Mouse (Mus musculus) layer of hippocampus, adult 9-11 months (tissue): ENCODE data around the gene Rufy3.

Experiments
- DNase-seq: peaks from one replicate; pipeline ENCODE4 v3.0.0; 2022

Rufy3 gene

DNA sequence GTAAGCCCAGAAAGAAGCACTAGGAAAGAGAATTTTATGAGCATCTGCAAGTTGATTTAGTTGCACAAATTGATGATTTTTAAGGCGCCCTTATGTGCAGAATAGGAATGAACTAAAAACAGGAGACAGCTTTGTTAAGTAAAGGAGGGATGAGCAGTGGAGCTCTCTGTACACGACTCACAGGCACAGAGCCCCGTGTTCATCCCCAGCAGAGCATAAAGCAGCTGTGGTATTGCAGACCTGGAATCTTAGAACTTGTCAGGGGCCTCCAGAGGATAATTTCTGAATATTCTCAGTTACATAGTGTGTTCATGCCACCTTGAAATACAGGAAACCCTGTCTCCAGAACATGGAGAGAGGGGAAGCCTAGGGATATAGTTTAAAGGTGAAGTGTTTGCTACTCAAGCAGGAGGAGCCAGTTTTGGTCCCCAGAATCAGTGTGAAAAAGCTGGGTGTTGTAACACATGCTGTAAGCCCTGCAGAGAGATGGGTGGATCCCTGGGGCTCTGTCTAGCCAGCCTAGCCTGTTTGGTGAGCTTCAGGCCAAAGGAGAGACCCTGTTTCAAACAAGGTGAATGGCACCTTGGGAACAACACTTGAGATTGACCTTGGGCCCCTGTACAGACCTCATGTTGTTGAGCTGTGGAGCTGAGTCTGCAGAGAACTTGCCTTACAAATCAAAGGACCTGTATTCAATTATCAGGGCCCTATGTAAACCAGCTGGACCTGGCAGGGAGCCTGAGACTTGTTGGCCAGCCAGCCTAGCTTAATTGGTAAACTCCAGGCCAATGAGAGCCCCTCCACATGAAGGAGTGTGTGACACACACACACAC is 10.9 kb downstream of the Rufy3 start:
- no peak for DNase-seq

DNA sequence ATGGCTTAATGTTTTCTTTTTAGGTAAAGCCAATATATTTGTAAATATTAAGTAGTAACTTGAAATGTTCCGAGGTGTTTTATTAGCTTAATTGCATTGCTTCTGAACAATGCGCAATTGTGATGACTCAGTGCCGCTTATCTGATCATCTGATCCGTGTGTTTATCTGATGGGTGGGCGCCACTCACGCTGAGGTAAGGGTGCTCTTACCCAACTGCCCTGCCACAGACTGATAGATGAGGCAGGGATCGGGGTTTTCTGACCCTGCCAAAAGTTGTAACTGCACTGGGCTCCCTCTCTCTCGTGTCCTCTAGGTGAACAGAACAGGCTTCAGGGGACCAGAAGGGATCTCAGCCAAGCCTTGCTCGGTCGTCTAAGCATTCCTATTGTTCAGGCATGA is 15.8 kb downstream of the Rufy3 start:
- DNase-seq, result no peak

- DNase-seq, result no peak
Observed at GRCm38 (mm10) chr5:88581343-88581742, 16.5 kb downstream of the Rufy3 start.

DNA sequence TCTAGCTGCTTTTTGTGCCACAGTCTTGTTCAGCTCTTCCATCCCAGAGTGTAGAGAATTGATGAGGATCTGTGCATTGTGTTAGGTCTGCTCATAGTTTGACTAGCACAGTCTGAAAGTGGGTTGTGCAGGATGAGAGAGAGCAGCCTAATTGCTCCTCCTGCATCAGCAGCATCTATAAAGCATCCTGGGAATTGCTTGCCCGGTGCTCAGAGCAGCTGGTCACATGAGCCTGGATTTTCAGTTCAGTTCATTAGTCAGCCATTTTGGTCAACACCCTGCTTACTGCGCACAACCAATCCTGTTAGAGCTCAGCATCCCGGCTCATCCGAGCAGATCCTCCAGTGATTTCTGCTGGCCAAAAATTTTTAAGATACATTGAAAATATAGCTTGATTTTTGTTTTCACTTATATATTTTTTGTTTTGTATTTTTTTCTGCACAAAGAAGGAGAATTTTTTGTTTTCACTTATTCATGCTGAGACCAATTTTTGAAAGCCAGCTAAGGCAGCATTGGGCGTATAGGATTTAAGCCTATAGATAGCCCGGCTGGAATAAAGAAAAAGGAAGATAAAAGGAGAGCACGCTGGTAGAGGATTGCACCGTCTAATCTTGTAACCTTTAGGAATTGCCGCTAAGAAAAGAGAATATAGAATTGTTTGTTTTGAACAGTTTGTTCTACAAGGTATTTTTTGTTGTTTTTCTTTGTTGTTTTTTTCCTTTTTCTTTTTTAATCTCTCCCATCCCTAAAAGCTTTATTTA is 18.6 kb downstream of the Rufy3 start:
- DNase-seq, result peak; percentile 96

DNA sequence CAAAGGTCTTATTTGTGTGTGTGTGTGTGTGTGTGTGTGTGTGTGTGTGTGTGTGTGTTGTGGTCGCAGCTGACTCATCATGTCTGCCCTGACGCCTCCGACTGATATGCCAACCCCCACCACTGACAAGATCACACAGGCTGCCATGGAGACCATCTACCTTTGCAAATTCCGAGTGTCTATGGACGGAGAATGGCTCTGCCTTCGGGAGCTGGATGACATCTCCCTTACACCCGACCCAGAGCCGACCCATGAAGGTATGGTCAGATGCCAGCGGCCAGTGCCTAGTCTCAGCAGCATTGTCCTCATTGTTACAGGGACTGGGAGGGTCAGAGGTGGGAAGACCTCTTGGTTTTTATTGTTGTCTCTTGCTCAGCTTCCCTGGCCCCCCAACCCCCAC is 19.2 kb downstream of the Rufy3 start:
- peak; percentile 60 for DNase-seq

- no peak for DNase-seq
Observed at GRCm38 (mm10) chr5:88586407-88587174, 21.8 kb downstream of the Rufy3 start.

- peak; percentile 26 for DNase-seq
Observed at GRCm38 (mm10) chr5:88587211-88587934, 22.5 kb downstream of the Rufy3 start.

DNA sequence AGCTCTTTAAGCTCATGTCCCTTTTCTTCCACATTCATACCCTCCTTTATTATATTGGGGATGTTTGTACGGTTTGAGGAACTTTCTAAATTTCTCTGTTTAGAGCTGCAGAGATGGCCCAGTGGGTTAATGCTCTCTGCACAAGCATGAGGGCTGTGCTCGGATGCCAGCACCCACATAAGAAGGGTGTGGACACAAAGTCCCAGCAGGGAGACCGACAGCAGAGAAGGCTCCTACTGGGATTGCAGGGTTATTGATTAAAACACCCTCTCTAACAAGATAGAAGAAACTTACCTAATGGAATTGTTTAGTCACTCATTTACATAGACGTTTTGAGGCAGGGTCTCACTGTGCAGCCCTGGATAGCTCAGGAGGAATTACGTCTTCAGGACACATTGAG is 23.6 kb downstream of the Rufy3 start:
- no peak for DNase-seq

DNA sequence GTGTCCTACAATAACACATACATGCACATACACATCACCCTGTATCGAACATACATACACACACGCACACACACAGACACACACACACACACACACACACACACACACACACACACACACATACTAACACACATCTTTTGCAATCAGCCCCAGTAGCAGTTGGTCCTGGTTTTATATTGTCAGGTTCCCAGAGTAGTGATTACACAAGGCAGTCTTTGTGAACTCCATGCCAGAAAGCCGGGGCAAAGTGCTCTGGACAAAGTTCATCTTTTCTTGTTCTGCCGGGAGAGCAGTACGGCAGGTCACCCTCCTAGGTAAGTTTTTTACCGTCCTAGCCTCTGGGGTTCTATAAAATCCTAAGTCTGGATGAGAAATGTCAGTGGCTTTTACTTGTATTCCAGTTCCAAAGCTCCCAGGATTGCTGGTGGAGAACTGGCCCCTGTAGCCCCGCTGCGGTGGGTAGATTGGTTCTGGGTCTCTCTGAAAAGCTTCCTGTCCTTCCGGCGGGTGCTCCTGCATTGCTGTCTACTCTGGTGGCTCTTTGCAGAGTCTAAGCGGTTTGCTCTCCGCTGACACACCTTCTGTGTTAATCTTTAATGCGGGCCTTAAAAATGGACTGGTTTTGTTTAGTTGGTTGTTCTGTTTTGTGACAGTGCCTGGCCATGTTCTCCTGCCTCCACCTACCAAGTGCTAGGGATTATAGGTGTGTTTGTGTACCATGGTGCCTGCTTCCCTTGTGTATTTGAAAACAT is 28.8 kb downstream of the Rufy3 start:
- DNase-seq, result no peak

DNA sequence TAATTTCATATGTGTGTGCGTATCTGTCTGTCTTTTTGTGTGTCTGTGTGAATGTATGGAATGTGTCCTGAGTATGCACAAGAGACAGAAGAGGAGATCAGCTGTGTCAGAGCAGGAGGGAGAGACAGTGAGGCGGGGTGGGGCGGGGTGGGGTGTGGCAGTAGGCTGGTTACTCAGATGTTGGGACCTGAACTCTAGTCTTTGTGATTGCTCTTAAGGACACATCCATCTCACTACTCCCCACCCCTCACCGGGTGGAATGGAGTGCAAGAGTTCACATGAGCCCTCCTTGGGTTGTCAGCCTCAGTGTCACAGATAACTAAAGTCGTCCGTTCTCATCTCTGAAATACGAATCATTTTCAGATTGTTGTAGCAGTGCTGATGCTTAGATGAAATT is 29.3 kb downstream of the Rufy3 start:
- DNase-seq, result no peak

GRCm38 (mm10) chr5:88595537-88596455 is 31.0 kb downstream of the Rufy3 start:
- no peak for DNase-seq

GRCm38 (mm10) chr5:88598961-88599360 is 34.1 kb downstream of the Rufy3 start:
- DNase-seq, result no peak

DNA sequence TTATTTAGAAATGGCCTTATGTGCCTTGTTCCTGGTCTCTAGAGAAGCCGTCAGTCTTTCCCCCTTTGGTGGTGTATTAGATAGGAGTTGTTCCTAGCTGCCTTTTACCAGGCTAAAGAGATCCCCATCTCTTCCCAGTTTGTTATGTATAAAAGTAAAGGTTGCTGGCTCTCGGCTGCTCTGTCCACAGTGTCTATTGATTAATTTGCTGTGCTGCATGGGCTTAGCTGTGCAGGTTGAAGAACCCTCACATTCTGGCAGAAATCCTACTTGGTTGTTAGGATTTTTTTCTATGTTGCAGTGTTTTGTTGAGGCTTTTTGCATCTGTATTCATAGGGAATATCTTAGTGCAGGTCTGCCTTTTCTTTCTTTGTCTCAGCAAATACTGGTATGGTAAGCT is 37.2 kb downstream of the Rufy3 start:
- DNase-seq, result no peak

DNA sequence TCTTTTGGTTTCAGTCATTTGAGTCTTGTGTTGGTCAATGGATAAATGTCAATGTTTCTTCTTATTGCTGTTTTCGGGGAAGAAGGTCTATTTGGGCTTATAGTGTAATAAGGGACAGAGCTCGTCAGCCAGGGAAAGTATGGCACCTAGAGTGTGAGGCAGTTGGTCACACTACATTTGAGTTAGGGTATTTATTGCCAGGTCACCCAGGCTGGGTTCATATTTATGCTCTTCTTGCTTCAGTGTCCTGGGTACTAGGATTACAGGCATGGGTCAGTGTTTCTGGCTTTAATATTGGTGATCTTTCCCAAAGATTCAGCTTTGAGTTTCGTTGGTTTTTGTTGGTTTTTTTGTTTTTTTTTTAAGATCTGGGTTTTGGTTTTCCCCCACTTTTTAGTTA is 37.9 kb downstream of the Rufy3 start:
- DNase-seq, result no peak

DNA sequence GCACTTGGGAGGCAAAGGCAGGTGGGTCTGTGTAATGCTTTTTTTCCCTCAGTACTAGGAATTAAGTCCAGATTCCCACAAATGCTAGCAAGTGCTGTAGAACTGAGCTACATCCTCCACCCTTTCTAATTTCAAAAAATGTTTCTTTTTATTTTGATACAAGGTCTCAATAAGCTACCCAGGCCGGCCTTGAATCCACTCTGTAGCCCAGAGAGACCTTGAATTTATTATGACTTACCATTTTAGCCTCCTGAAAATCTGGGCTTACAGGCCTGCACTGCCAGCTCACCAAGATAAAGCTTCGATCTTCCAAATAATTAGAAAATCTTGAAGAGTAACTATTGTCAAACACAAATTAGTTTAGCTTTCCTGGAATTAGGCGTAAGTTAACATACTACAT is 39.2 kb downstream of the Rufy3 start:
- no peak for DNase-seq

GRCm38 (mm10) chr5:88604641-88605358 is 40.0 kb downstream of the Rufy3 start:
- DNase-seq, result no peak

DNA sequence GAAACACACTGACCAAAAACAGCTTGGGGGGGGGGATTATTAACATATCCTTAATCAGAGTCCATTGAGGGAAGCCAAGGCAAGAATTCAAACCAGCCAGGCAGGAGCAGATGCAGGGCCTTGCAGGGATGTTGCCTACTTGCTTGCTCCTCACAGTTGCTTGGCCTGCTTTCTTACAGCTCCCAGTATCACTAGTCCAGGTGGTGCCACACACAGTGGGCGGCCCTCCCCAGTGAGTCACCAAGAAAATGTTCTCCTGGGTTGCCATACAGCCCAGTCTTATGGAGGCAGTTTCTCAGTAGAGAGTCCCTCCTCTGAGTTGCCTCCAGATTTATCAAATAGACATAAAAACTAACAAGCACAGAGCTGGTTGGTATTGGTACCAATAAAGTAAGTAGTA is 49.3 kb downstream of the Rufy3 start:
- peak; percentile 26 for DNase-seq

DNA sequence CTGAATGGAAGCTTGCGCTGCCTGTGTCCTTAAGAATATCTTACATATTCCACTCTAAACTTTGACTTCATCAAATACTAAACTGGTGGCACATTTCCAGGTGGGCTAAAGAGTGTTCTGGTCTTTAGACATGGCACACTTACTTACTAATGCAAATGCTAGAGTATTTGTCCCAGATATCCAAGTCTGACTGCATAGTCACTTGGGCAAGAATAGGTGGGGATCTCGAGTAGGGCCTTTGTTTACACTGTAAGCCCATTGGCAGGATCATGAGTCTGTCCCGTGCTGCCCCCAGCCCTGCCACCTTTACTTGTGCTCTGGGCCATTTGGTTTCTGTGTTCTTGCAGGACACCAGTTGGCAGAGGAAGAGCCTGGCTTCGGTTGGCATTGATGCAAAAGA is 52.1 kb downstream of the Rufy3 start:
- DNase-seq, result no peak

GRCm38 (mm10) chr5:88627545-88627944 is 62.7 kb downstream of the Rufy3 start:
- DNase-seq, result no peak

DNA sequence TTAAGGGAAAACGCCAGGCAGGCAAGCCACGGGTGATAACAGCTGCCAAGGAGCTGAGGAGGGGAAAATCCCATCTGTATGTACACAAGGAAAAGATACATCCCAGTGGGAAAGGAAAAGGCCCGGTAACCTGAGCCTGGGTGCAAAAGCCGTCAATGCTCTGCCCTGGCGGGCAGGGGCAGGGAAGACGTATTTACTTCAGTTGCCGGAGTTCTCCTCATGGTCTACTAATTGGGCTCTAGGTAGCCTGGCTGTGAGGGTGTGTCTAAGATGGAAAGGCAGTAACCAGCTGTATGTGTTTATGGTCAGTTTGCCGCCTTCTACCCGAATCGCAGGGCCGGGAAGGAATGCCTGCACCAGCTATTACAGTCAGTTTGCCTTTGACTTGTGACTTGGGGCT is 64.3 kb downstream of the Rufy3 start:
- DNase-seq, result no peak
